Mouse (Mus musculus): ENCODE measurements around the gene Phldb2. TPM values are rescaled to one million over a fixed set of nuclear protein-coding genes. Genes with fewer than 3 reads are reported as not detected.

The Phldb2 gene
- polyA plus RNA-seq, 1 experiment from 2014 or later: 9.5 TPM

- Histone ChIP-seq H3K27ac (ENCODE audit: low read depth, low read length) (no peak overlapping the region), H3K36me3 (ENCODE audit: control insufficient read depth, insufficient read depth) (no peaks in the 10 kb centered on the region), H3K9me3 (ENCODE audit: control insufficient read depth) (no peaks in the 10 kb centered on the region), H3K9ac (ENCODE audit: low read depth, low read length) (no peak overlapping the region), H3K4me2 (replicated peaks; ENCODE audit: low read depth) (no peak overlapping the region), H3K27me3 (replicated peaks; ENCODE audit: control insufficient read depth, insufficient read depth, low read length) (no peaks in the 10 kb centered on the region), H3K4me3 (ENCODE audit: low read depth, low read length) (no peak overlapping the region), H3K4me1 (replicated peaks; ENCODE audit: control insufficient read depth, insufficient read depth, low read length) (no peaks in the 10 kb centered on the region; the same call in 1 of the 2 replicates)
- WGBS: 74% methylated on average over 1 of the region's 1 CpGs
- TF ChIP-seq CTCF (IDR thresholded peaks at IDR 0.05; ENCODE audit: low read depth): no peak
- ATAC-seq: no peak
Observed at GRCm38 (mm10) chr16:45986236-45986635, 32.8 kb upstream of the Phldb2 start.

- H3K4me1 ChIP-seq (replicated peaks; ENCODE audit: control insufficient read depth, insufficient read depth, low read length): no peaks in the 10 kb centered on the region; the same call in 1 of the 2 replicates
- no peak overlapping the region for H3K4me3 ChIP-seq (ENCODE audit: low read depth, low read length)
- WGBS: 38% methylated on average over 4 of the region's 4 CpGs
- H3K9me3 ChIP-seq (ENCODE audit: control insufficient read depth): no peaks in the 10 kb centered on the region
- H3K4me2 ChIP-seq (replicated peaks; ENCODE audit: low read depth): peak overlapping the region; percentile 17
- peak overlapping the region; percentile 64; the same call in 1 of the 2 replicates for H3K27ac ChIP-seq (ENCODE audit: low read depth, low read length)
- no peak overlapping the region for H3K9ac ChIP-seq (ENCODE audit: low read depth, low read length)
- ATAC-seq: peak; percentile 88
- no peak for TF ChIP-seq CTCF (IDR thresholded peaks at IDR 0.05; ENCODE audit: low read depth)
- peaks cover 3% of the 10 kb centered on the region; the same call in 1 of the 2 replicates for H3K36me3 ChIP-seq (ENCODE audit: control insufficient read depth, insufficient read depth)
- H3K27me3 ChIP-seq (replicated peaks; ENCODE audit: control insufficient read depth, insufficient read depth, low read length): no peaks in the 10 kb centered on the region
Observed at GRCm38 (mm10) chr16:45984610-45985606, 31.5 kb upstream of the Phldb2 start.

GRCm38 (mm10) chr16:45976251-45976650, 22.9 kb upstream of the Phldb2 start:
- Histone ChIP-seq H3K36me3 (ENCODE audit: control insufficient read depth, insufficient read depth) (peaks cover 5% of the 10 kb centered on the region; the same call in 1 of the 2 replicates), H3K9me3 (ENCODE audit: control insufficient read depth) (no peaks in the 10 kb centered on the region), H3K9ac (ENCODE audit: low read depth, low read length) (no peak overlapping the region), H3K4me2 (replicated peaks; ENCODE audit: low read depth) (no peak overlapping the region), H3K27ac (ENCODE audit: low read depth, low read length) (no peak overlapping the region), H3K4me3 (ENCODE audit: low read depth, low read length) (no peak overlapping the region), H3K27me3 (replicated peaks; ENCODE audit: control insufficient read depth, insufficient read depth, low read length) (no peaks in the 10 kb centered on the region), H3K4me1 (replicated peaks; ENCODE audit: control insufficient read depth, insufficient read depth, low read length) (no peaks in the 10 kb centered on the region)
- 90% methylated on average over 1 of the region's 1 CpGs for WGBS
- TF ChIP-seq CTCF (IDR thresholded peaks at IDR 0.05; ENCODE audit: low read depth): no peak
- ATAC-seq: no peak

- H3K9ac ChIP-seq (ENCODE audit: low read depth, low read length): no peak overlapping the region
- no peaks in the 10 kb centered on the region for H3K4me1 ChIP-seq (replicated peaks; ENCODE audit: control insufficient read depth, insufficient read depth, low read length)
- no peak overlapping the region for H3K27ac ChIP-seq (ENCODE audit: low read depth, low read length)
- peak; percentile 61 for TF ChIP-seq CTCF (IDR thresholded peaks at IDR 0.05; ENCODE audit: low read depth)
- no peaks in the 10 kb centered on the region for H3K27me3 ChIP-seq (replicated peaks; ENCODE audit: control insufficient read depth, insufficient read depth, low read length)
- WGBS: 69% methylated on average over 9 of the region's 9 CpGs
- no peak overlapping the region for H3K4me3 ChIP-seq (ENCODE audit: low read depth, low read length)
- ATAC-seq: no peak
- H3K36me3 ChIP-seq (ENCODE audit: control insufficient read depth, insufficient read depth): no peaks in the 10 kb centered on the region
- H3K9me3 ChIP-seq (ENCODE audit: control insufficient read depth): no peaks in the 10 kb centered on the region
- H3K4me2 ChIP-seq (replicated peaks; ENCODE audit: low read depth): no peak overlapping the region
Observed at GRCm38 (mm10) chr16:45973959-45974686, 20.7 kb upstream of the Phldb2 start.

GRCm38 (mm10) chr16:45970187-45970586, 16.8 kb upstream of the Phldb2 start:
- H3K36me3 ChIP-seq (ENCODE audit: control insufficient read depth, insufficient read depth): no peaks in the 10 kb centered on the region
- no peak overlapping the region for H3K4me2 ChIP-seq (replicated peaks; ENCODE audit: low read depth)
- no peaks in the 10 kb centered on the region for H3K27me3 ChIP-seq (replicated peaks; ENCODE audit: control insufficient read depth, insufficient read depth, low read length)
- TF ChIP-seq CTCF (IDR thresholded peaks at IDR 0.05; ENCODE audit: low read depth): no peak
- H3K9ac ChIP-seq (ENCODE audit: low read depth, low read length): no peak overlapping the region
- H3K9me3 ChIP-seq (ENCODE audit: control insufficient read depth): no peaks in the 10 kb centered on the region
- no peaks in the 10 kb centered on the region for H3K4me1 ChIP-seq (replicated peaks; ENCODE audit: control insufficient read depth, insufficient read depth, low read length)
- peak; percentile 16; the same call in 1 of the 2 replicates for ATAC-seq
- WGBS: 92% methylated on average over 2 of the region's 2 CpGs
- no peak overlapping the region for H3K4me3 ChIP-seq (ENCODE audit: low read depth, low read length)
- H3K27ac ChIP-seq (ENCODE audit: low read depth, low read length): no peak overlapping the region

GRCm38 (mm10) chr16:45968716-45969115, 15.3 kb upstream of the Phldb2 start:
- no peaks in the 10 kb centered on the region for H3K4me1 ChIP-seq (replicated peaks; ENCODE audit: control insufficient read depth, insufficient read depth, low read length)
- H3K9me3 ChIP-seq (ENCODE audit: control insufficient read depth): no peaks in the 10 kb centered on the region
- 69% methylated on average over 5 of the region's 5 CpGs for WGBS
- H3K27me3 ChIP-seq (replicated peaks; ENCODE audit: control insufficient read depth, insufficient read depth, low read length): no peaks in the 10 kb centered on the region
- H3K36me3 ChIP-seq (ENCODE audit: control insufficient read depth, insufficient read depth): no peaks in the 10 kb centered on the region
- no peak overlapping the region for H3K4me2 ChIP-seq (replicated peaks; ENCODE audit: low read depth)
- ATAC-seq: no peak
- no peak overlapping the region for H3K9ac ChIP-seq (ENCODE audit: low read depth, low read length)
- no peak for TF ChIP-seq CTCF (IDR thresholded peaks at IDR 0.05; ENCODE audit: low read depth)
- no peak overlapping the region for H3K27ac ChIP-seq (ENCODE audit: low read depth, low read length)
- no peak overlapping the region for H3K4me3 ChIP-seq (ENCODE audit: low read depth, low read length)

All from intestine, postnatal 0 days (tissue).